Mouse (Mus musculus) naive thymus-derived CD4-positive, alpha-beta T cell, adult 5 months (primary cell): ENCODE results near the gene Engase. TPM values are rescaled to one million over a fixed set of nuclear protein-coding genes. Genes with fewer than 3 reads are reported as not detected.

Experiments used
- polyA plus RNA-seq: library from polyadenylated mRNA; unstranded; fragments of 100-300 nt; shearing (Covaris generic); gene quantifications from one replicate; pipeline ENCODE4 v1.2.1, GENCODE M21; 2017

Gene Engase
- 9.4 TPM for polyA plus RNA-seq

GRCm38 (mm10) chr11:118476396-118477373, at the start of gene Engase:
Gene Engase (plus strand): TSS chr11:118476829.

GRCm38 (mm10) chr11:118427986-118428385, 48.6 kb upstream of the Engase start, which contains the start of gene C1qtnf1:
Gene C1qtnf1 (plus strand): TSS chr11:118428203.

Other genes with a start within 250 kb of the Engase start
- gene Cyth1, start 228.2 kb upstream of the Engase start, polyA plus RNA-seq, result 323 TPM
- gene Usp36, start 186.6 kb upstream of the Engase start, polyA plus RNA-seq, result 72.9 TPM
- gene Cep295nl, start 134.3 kb upstream of the Engase start, polyA plus RNA-seq, result not detected
- gene Timp2, start 121.1 kb upstream of the Engase start, polyA plus RNA-seq, result 63.9 TPM
- 42.6 TPM for gene Lgals3bp, start 74.7 kb upstream of the Engase start, polyA plus RNA-seq
- 40.6 TPM for gene Cant1, start 57.7 kb upstream of the Engase start, polyA plus RNA-seq
- not detected for gene C1qtnf1, start 48.6 kb upstream of the Engase start, polyA plus RNA-seq